Mouse (Mus musculus) myocyte (in vitro differentiated cells): ENCODE data around the gene Wdr25.

ENCODE experiments used
- CEBPB ChIP-seq: IDR thresholded peaks from 2 replicates; pipeline ENCODE4 v1.6.1; 2011; ENCODE audit warnings: mild to moderate bottlenecking, moderate library complexity; ENCODE audit not compliant: poor library complexity, insufficient read depth, severe bottlenecking
- MAX ChIP-seq: IDR thresholded peaks from one replicate; pipeline ENCODE4 v1.6.1; 2011; ENCODE audit warnings: low read depth, mild to moderate bottlenecking, control low read depth
- MYOD1 ChIP-seq, 3 experiments: IDR thresholded peaks; one replicate each; pipeline ENCODE4 v1.6.1; 2011; ENCODE audit warnings: control low read depth in 2 of 3, low read depth in 2 of 3, mild to moderate bottlenecking in 2 of 3, moderate library complexity in 1 of 3; ENCODE audit not compliant: insufficient read length in 2 of 3, control insufficient read depth in 1 of 3
- POLR2A ChIP-seq: IDR thresholded peaks from one replicate; pipeline ENCODE4 v1.6.1; 2011; ENCODE audit warnings: low read depth, mild to moderate bottlenecking, control low read depth, moderate library complexity; ENCODE audit not compliant: insufficient read length
- POLR2AphosphoS2 ChIP-seq: IDR thresholded peaks from one replicate; pipeline ENCODE4 v1.6.1; 2011; ENCODE audit warnings: low read depth, control low read depth; ENCODE audit not compliant: insufficient read length
- SRF ChIP-seq: IDR thresholded peaks from one replicate; pipeline ENCODE4 v1.6.1; 2011; ENCODE audit warnings: low read depth; ENCODE audit not compliant: control insufficient read depth, insufficient read length
- TCF12 ChIP-seq: IDR thresholded peaks from one replicate; pipeline ENCODE4 v1.6.1; 2011; ENCODE audit warnings: mild to moderate bottlenecking, control low read depth; ENCODE audit not compliant: poor library complexity, insufficient read depth, severe bottlenecking

DNA sequence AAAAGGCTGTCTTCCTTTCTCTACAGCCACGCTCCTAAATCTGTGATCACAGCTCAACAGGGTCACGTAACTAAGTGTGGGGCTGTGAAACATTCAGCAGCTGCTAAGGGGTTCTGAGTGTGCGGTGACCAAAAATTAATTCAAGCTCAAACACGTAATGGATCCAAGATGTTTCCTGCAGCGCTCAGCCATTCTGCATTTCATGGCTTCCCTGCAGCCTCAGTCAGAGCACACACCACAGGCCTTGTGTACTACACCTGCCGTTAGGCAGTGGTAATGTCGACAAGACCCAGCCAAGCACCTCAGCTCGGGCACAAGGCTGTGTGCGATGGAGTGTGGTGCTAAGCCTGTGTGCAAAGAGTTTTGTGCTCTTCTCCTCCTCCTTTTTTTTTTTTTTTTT is 94.0 kb downstream of the Wdr25 start:
- TF ChIP-seq MYOD1 (IDR thresholded peaks at IDR 0.05; ENCODE audit: control insufficient read depth in 1 of 3, insufficient read length in 2 of 3, low read depth in 2 of 3) (no peak), SRF (no peak), POLR2A (no peak), CEBPB (no peak), MAX (no peak), POLR2AphosphoS2 (no peak), TCF12 (no peak)
